Mouse (Mus musculus) heart, adult 2 months (tissue): ENCODE measurements around the gene Rpl22. TPM values are rescaled to one million over a fixed set of nuclear protein-coding genes. Genes with fewer than 3 reads are reported as not detected.

Experiments used
- DNase-seq, 2 experiments: peaks; one replicate each; pipeline ENCODE4 v3.0.0; 2021
- H3K27ac ChIP-seq: fragments of 200-600 bp; 2 replicates; pipeline ENCODE4 v1.8.1; 2022
- H3K27me3 ChIP-seq: fragments of 200-500 bp; 2 replicates; pipeline ENCODE4 v1.6.1; 2012; ENCODE audit warnings: mild to moderate bottlenecking, low read length, inconsistent platforms, mixed read lengths; ENCODE audit not compliant: control insufficient read depth, insufficient read depth
- H3K36me3 ChIP-seq: fragments of 200-500 bp; 2 replicates; pipeline ENCODE4 v1.6.1; 2012; ENCODE audit warnings: low read length, inconsistent platforms; ENCODE audit not compliant: control insufficient read depth, insufficient read depth
- H3K4me1 ChIP-seq: fragments of 200-500 bp; 2 replicates; pipeline ENCODE4 v1.6.1; 2011; ENCODE audit warnings: low read length; ENCODE audit not compliant: control insufficient read depth, insufficient read depth
- H3K4me3 ChIP-seq: fragments of 200-600 bp; 2 replicates; pipeline ENCODE4 v1.8.1; 2022
- H3K79me2 ChIP-seq: fragments of 200-500 bp; replicated peaks from 2 replicates; pipeline ENCODE4 v1.6.1; 2012; ENCODE audit warnings: mild to moderate bottlenecking, inconsistent platforms, low read length, moderate library complexity, mixed read lengths; ENCODE audit not compliant: control insufficient read depth, insufficient read depth
- H3K9ac ChIP-seq: fragments of 200-500 bp; 2 replicates; pipeline ENCODE4 v1.6.1; 2012; ENCODE audit warnings: low read depth, mild to moderate bottlenecking, control low read depth, inconsistent platforms, low read length, mixed read lengths
- CTCF ChIP-seq: fragments of 200-600 bp; IDR thresholded peaks from 2 replicates; pipeline ENCODE4 v1.8.1; 2022; ENCODE audit warnings: antibody characterized with exemption, mild to moderate bottlenecking, moderate library complexity
- EP300 ChIP-seq: fragments of 200-500 bp; IDR thresholded peaks from 2 replicates; pipeline ENCODE4 v1.6.1; 2011; ENCODE audit warnings: low read depth, low read length, control low read depth; ENCODE audit not compliant: insufficient read depth
- POLR2A ChIP-seq: fragments of 200-500 bp; IDR thresholded peaks from 2 replicates; pipeline ENCODE4 v1.6.1; 2011; ENCODE audit warnings: mild to moderate bottlenecking, low read depth, low read length, control low read depth; ENCODE audit not compliant: insufficient read depth
- WGBS: fragments of 180-500 bp; shearing (Covaris S2); methylation state at CpG from one replicate; pipeline ENCODE4 v1.1.7; 2018; 5-methylcytosine and 5-hydroxymethylcytosine counted together
- intact Hi-C: fragments of 180-260 bp; cut with DNase I; formaldehyde crosslinking; loops from one replicate; pipeline ENCODE4 v1.15.1; 2025
- polyA plus RNA-seq: library from polyadenylated mRNA; depleted of rRNA; stranded (reverse); fragments of >200 nt; gene quantifications from 2 replicates; pipeline ENCODE4 v1.2.3, GENCODE M21; 2012
- total RNA-seq, 2 experiments: library from RNA; stranded (reverse); gene quantifications; 2 replicates each; pipeline ENCODE4 v1.2.3; 2021

The Rpl22 gene
- total and polyA plus RNA-seq, 3 experiments, result 40.9 to 276 (median 242) TPM

DNA sequence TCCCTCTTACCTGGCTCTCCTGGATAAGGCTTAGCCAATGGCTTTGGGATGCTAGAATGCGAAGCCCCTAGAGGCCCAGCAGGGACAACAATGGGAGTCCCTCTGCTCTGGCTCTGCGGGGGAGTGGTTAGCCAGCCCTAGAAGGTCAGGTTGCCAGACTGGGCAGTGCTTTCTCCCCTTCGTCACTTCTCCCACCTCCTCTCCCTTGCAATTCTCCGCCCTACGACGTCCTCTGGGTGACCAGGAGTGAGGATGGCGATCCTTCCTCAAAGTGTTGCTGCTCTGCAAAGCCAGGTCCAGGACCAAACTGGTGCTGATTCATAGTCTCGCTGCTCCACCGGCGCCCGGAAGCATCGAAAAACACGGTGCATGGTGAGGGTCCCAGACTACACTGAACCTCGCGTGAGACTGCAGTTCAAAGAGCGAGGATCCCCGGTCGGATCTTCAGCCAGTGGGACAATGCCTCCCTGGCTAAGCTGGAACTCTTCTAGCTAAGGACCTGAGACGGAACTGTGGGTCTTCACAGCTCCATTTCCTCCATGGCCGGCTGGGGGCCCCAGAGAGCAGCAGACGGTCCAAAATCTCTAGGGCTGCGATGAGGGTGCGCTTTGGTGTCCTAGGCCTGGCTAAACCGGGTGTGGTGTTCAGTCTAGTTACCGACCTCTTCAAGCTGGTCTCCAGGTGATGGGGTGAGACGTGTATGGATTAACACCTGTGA is 6.9 kb upstream of the Rpl22 start, which contains the start of gene Rnf207:
TSS of gene Rnf207 (minus strand) at position 477 of the 718 bp plus-strand sequence.
- Histone ChIP-seq H3K27ac (peak within 1 kb of the TSS; percentile 85), H3K27me3 (no peaks in the 10 kb centered on the region; the same call in 1 of the 2 replicates), H3K9ac (peak within 1 kb of the TSS; percentile 66), H3K4me3 (peak within 1 kb of the TSS; percentile 38), H3K36me3 (no peaks in the 10 kb centered on the region), H3K79me2 (no peaks in the 10 kb centered on the region), H3K4me1 (no peaks in the 10 kb centered on the region)
- WGBS, result 2% methylated on average over 26 of the region's 26 CpGs
- intact Hi-C loops, result loop anchor here (2.0 kb wide), 1 partner anchor 22 kb away; the partner anchor contains the start of gene Icmt
- TF ChIP-seq EP300, result 0 out of 2 replicates have a peak, but pooled peaks have one; percentile 41
- TF ChIP-seq CTCF, result peak; percentile 76
- TF ChIP-seq POLR2A, result peak; percentile 84; the same call in 1 of the 2 replicates
- peak; percentile 73 to 74 for DNase-seq

DNA sequence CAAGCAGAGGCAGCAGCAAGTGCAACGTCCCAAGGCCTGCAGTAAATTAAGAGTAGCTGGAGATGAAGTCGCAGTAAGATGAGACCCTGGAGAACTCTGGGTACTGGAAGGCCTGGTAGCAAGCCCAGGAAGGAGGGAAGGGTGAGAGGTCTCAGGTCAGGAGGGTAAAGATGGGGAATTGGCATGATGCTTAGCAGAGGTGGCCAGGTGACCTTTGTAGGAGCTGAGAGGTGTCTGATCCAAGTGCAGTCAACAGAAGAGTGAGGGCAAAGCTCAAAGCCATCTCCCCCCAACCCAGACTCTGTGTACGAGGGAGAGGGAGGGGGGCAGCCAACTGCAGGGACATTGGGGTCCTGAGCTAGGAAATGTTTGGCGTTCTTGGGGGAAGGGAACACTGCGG is 4.1 kb upstream of the Rpl22 start:
- no peak overlapping the region for H3K4me3 ChIP-seq
- H3K79me2 ChIP-seq, result peaks cover 3% of the 10 kb centered on the region; the same call in 1 of the 2 replicates
- no peak overlapping the region for H3K9ac ChIP-seq
- DNase-seq, result no peak
- TF ChIP-seq POLR2A, result no peak
- no peak for TF ChIP-seq CTCF
- no peak for TF ChIP-seq EP300
- H3K4me1 ChIP-seq, result no peaks in the 10 kb centered on the region
- H3K36me3 ChIP-seq, result no peaks in the 10 kb centered on the region
- no peak overlapping the region for H3K27ac ChIP-seq
- 61% methylated on average over 5 of the region's 5 CpGs for WGBS
- intact Hi-C loops, result no loop called here
- no peaks in the 10 kb centered on the region for H3K27me3 ChIP-seq

DNA sequence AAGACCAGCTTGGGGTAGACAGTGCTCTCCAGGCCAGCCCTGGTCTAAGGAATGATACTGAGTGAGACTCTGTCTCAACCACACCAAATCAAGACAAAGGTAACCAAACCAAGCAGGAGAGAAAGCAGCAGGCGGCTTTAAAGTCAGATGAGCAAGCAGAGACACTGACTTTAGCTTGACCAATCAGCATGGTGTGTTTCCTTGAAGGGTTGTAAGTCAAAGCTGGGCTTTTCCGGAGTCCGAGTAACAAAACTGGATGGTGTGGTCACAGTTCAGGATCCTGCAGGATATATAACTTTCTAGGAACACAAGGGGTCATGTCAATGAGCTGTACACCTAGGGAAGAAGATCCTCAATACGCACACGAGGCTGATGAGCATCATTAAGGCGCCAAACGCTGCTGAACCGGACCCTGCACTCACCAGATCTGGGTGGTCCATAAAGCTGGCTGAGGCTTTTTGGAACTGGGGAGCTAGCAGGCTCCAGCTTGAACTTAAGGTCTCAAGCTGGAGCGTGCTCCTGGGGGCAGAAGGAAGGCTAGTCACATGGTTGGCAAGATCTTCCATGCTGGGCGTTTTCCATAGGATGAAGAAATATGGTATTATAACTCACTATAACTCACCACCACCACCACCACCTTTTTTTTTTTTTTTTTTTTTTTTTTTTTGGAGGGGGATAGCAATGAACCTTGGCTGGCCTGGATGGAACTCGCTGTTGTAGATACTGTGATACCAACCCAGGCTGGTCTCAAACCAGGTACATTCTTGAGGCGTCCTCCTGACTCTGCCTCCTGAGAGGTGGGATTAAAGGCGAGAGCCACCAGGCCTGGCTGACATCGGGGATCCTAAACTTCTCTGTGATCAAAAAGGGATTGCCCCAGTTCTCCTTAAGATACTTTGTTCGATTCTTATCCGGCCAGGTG is 640 bp upstream of the Rpl22 start:
- Histone ChIP-seq H3K36me3 (no peaks in the 10 kb centered on the region), H3K27me3 (no peaks in the 10 kb centered on the region), H3K27ac (peak overlapping the region; percentile 93), H3K4me1 (peaks cover 2% of the 10 kb centered on the region), H3K9ac (peak overlapping the region; percentile 24), H3K4me3 (peak overlapping the region; percentile 95), H3K79me2 (peaks cover 3% of the 10 kb centered on the region; the same call in 1 of the 2 replicates)
- intact Hi-C loops, result loop anchor here (5.0 kb wide), 2 partner anchors 152 to 153 kb away; partner anchors contain the start of genes Kcnab2 and Nphp4
- TF ChIP-seq CTCF (no peak), EP300 (no peak), POLR2A (no peak)
- WGBS, result 46% methylated on average over 16 of the region's 16 CpGs
- no peak for DNase-seq

DNA sequence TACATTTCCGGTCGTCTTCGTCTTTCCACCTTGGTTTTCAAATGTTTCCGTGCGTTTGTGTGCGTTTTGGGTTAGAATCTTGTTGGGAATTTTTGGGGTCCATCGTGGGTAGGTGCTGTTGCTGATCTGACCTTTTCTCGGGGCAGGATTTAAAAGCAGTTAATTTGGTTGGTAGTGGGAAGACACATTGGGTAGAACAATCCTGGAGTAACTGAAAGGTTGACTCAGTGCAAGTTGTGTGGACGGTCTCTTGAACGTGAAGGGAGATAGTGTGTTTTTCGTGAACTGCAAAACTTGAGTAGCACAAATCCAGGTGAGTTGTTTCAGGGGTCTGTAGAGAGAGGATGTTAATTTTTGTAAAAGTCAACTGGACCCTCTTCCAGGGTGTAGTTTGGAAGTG is 1.0 kb downstream of the Rpl22 start:
- TF ChIP-seq POLR2A (no peak), CTCF (no peak), EP300 (no peak)
- no peaks in the 10 kb centered on the region for H3K36me3 ChIP-seq
- H3K4me3 ChIP-seq, result peak overlapping the region; percentile 95
- H3K27ac ChIP-seq, result no peak overlapping the region; the same call in 1 of the 2 replicates
- peaks cover 3% of the 10 kb centered on the region; the same call in 1 of the 2 replicates for H3K79me2 ChIP-seq
- DNase-seq, result no peak
- intact Hi-C loops, result loop anchor here (5.0 kb wide), 2 partner anchors 151 to 154 kb away; partner anchors contain the start of genes Kcnab2 and Nphp4
- H3K27me3 ChIP-seq, result no peaks in the 10 kb centered on the region
- 3% methylated on average over 11 of the region's 11 CpGs for WGBS
- peaks cover 2% of the 10 kb centered on the region for H3K4me1 ChIP-seq
- peak overlapping the region; percentile 86 for H3K9ac ChIP-seq

DNA sequence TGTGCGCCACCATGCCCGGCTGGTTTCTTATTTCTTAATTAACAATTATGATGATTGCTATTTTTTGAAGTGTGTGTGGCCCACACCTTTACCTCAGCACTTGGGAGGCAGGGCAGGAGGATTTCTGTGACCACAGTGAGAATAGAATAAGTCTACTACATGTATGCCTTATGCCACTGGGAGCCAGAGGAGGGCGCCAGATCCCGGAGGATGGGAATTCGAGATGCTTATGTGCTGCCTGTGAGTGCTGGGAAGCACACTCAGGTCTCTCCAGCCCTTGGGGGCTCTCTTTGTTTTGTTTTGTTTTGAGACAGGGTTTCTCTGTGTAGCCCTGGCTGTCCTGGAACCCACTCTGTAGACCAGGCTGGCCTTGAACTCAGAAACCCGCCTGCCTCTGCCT is 3.1 kb downstream of the Rpl22 start:
- WGBS, result 75% methylated on average over 6 of the region's 6 CpGs
- intact Hi-C loops, result loop anchor here (5.0 kb wide), 2 partner anchors 149 to 156 kb away; partner anchors contain the start of genes Kcnab2 and Nphp4
- no peaks in the 10 kb centered on the region for H3K36me3 ChIP-seq

More for the DNA sequence above, 3.1 kb downstream of the Rpl22 start:
- no peaks in the 10 kb centered on the region for H3K27me3 ChIP-seq
- H3K9ac ChIP-seq, result no peak overlapping the region
- H3K4me3 ChIP-seq, result no peak overlapping the region
- peaks cover 3% of the 10 kb centered on the region; the same call in 1 of the 2 replicates for H3K79me2 ChIP-seq
- no peak overlapping the region for H3K27ac ChIP-seq
- no peak for DNase-seq
- H3K4me1 ChIP-seq, result peaks cover 2% of the 10 kb centered on the region
- TF ChIP-seq CTCF (peak; percentile 57), POLR2A (no peak)
